Mouse (Mus musculus) liver, postnatal 0 days (tissue): Measurements from ENCODE around the gene Cbx7. TPM values are rescaled to one million over a fixed set of nuclear protein-coding genes. Genes with fewer than 3 reads are reported as not detected.
A peak's percentile ranks its signal among the peaks of the same experiment; 100 is the strongest.

Source experiments
- ATAC-seq: fragments of 200-750 bp; cut with Nextera tagmentation; 2 replicates; pipeline ENCODE4 v1.8.0; 2017; ENCODE audit warnings: mild to moderate bottlenecking, moderate library complexity
- DNase-seq: peaks from one replicate; pipeline ENCODE4 v3.0.0-alpha.2; 2016
- H3K27ac ChIP-seq: fragments of 300-500 bp; sonication (generic); 2 replicates; pipeline ENCODE4 v1.5.1; 2014; ENCODE audit warnings: antibody characterized with exemption, moderate library complexity, mild to moderate bottlenecking, low read depth
- H3K27me3 ChIP-seq: fragments of 300-500 bp; sonication (generic); 2 replicates; pipeline ENCODE4 v1.6.1; 2014; ENCODE audit warnings: low read length, control low read depth, mixed read lengths; ENCODE audit not compliant: insufficient read depth
- H3K36me3 ChIP-seq: fragments of 300-500 bp; sonication (generic); replicated peaks from 2 replicates; pipeline ENCODE4 v1.6.1; 2014; ENCODE audit warnings: mild to moderate bottlenecking, control low read depth, low read length, moderate library complexity, mixed read lengths; ENCODE audit not compliant: insufficient read depth
- H3K4me1 ChIP-seq: fragments of 300-500 bp; sonication (generic); 2 replicates; pipeline ENCODE4 v1.6.1; 2014; ENCODE audit warnings: antibody characterized with exemption, mild to moderate bottlenecking, control low read depth; ENCODE audit not compliant: insufficient read depth
- H3K4me2 ChIP-seq: fragments of 300-500 bp; sonication (generic); 2 replicates; pipeline ENCODE4 v1.6.1; 2014; ENCODE audit warnings: low read depth, mild to moderate bottlenecking, low read length, moderate library complexity, mixed read lengths
- H3K4me3 ChIP-seq: fragments of 300-500 bp; sonication (generic); 2 replicates; pipeline ENCODE4 v1.5.1; 2014; ENCODE audit warnings: low read depth, low read length
- H3K9ac ChIP-seq: fragments of 300-500 bp; sonication (generic); replicated peaks from 2 replicates; pipeline ENCODE4 v1.6.1; 2014; ENCODE audit warnings: mild to moderate bottlenecking, moderate library complexity
- H3K9me3 ChIP-seq: fragments of 300-500 bp; sonication (generic); 2 replicates; pipeline ENCODE4 v1.6.1; 2016; ENCODE audit warnings: mild to moderate bottlenecking, control low read depth, low read length, mixed read lengths
- CTCF ChIP-seq: sonication (generic); IDR thresholded peaks from 2 replicates; pipeline ENCODE4 v1.5.1; 2016; ENCODE audit warnings: antibody characterized with exemption, low read depth
- EP300 ChIP-seq: IDR thresholded peaks from 2 replicates; pipeline ENCODE4 v1.6.1; 2016; ENCODE audit warnings: antibody characterized with exemption, low read depth, mild to moderate bottlenecking
- WGBS: fragments of 180-500 bp; shearing (Covaris S2); extraction: QIAGEN DNeasy Blood & Tissue Kit; methylation state at CpG from one replicate; pipeline ENCODE4 v1.1.7; 2014; ENCODE audit not compliant: insufficient replicate concordance; 5-methylcytosine and 5-hydroxymethylcytosine counted together
- polyA plus RNA-seq: library from polyadenylated mRNA; unstranded; fragments of >200 nt; fragmentation: Nextera tagmentation; extraction: Ambion mirVana; gene quantifications from 2 replicates; pipeline ENCODE4 v1.2.1, GENCODE M21; 2015

Gene Cbx7
- polyA plus RNA-seq, 1 experiment from 2014 or later = 1.2 TPM

GRCm38 (mm10) chr15:80004644-80005340 is 33.9 kb upstream of the Cbx7 start:
- DNase-seq (no peak), ATAC-seq (peak; percentile 25; the same call in 1 of the 2 replicates)
- Histone ChIP-seq H3K4me1 (peaks cover 6% of the 10 kb centered on the region; the same call in 1 of the 2 replicates), H3K4me3 (no peak overlapping the region), H3K27ac (no peak overlapping the region), H3K9ac (no peak overlapping the region), H3K4me2 (no peak overlapping the region), H3K9me3 (no peaks in the 10 kb centered on the region), H3K27me3 (no peaks in the 10 kb centered on the region), H3K36me3 (no peaks in the 10 kb centered on the region)
- TF ChIP-seq CTCF (no peak), EP300 (no peak)
- WGBS = 25% methylated on average over 14 of the region's 14 CpGs

- WGBS = 53% methylated on average over 2 of the region's 2 CpGs
- DNase-seq = no peak
- TF ChIP-seq CTCF (no peak), EP300 (no peak)
These were observed 32.7 kb upstream of the Cbx7 start for GRCm38 (mm10) chr15:80003581-80003980.

GRCm38 (mm10) chr15:80001601-80002000 is 30.7 kb upstream of the Cbx7 start:
- no peak overlapping the region for H3K4me3 ChIP-seq
- 86% methylated on average over 23 of the region's 23 CpGs for WGBS
- no peak overlapping the region for H3K4me2 ChIP-seq
- no peak for ATAC-seq
- H3K27ac ChIP-seq = no peak overlapping the region
- no peaks in the 10 kb centered on the region for H3K27me3 ChIP-seq
- H3K36me3 ChIP-seq = no peaks in the 10 kb centered on the region
- DNase-seq = no peak
- TF ChIP-seq EP300 (no peak), CTCF (no peak)
- no peak overlapping the region for H3K9ac ChIP-seq
- no peaks in the 10 kb centered on the region for H3K9me3 ChIP-seq
- peaks cover 6% of the 10 kb centered on the region; the same call in 1 of the 2 replicates for H3K4me1 ChIP-seq

More at GRCm38 (mm10) chr15:80003581-80003980, 32.7 kb upstream of the Cbx7 start:
- H3K4me1 ChIP-seq = peaks cover 6% of the 10 kb centered on the region; the same call in 1 of the 2 replicates
- no peak overlapping the region for H3K27ac ChIP-seq
- no peak overlapping the region for H3K4me2 ChIP-seq
- H3K9ac ChIP-seq = no peak overlapping the region
- no peak overlapping the region for H3K4me3 ChIP-seq
- ATAC-seq = no peak
- H3K36me3 ChIP-seq = no peaks in the 10 kb centered on the region
- H3K27me3 ChIP-seq = no peaks in the 10 kb centered on the region
- H3K9me3 ChIP-seq = no peaks in the 10 kb centered on the region

GRCm38 (mm10) chr15:80000694-80001093 is 29.8 kb upstream of the Cbx7 start:
- Histone ChIP-seq H3K9me3 (no peaks in the 10 kb centered on the region), H3K4me3 (no peak overlapping the region), H3K36me3 (no peaks in the 10 kb centered on the region), H3K4me2 (no peak overlapping the region), H3K27me3 (no peaks in the 10 kb centered on the region), H3K27ac (no peak overlapping the region), H3K9ac (no peak overlapping the region), H3K4me1 (peaks cover 5% of the 10 kb centered on the region; the same call in 1 of the 2 replicates)
- TF ChIP-seq EP300 (no peak), CTCF (no peak)
- WGBS = 36% methylated on average over 8 of the region's 8 CpGs
- DNase-seq (no peak), ATAC-seq (no peak)

GRCm38 (mm10) chr15:79997988-79998387 is 27.1 kb upstream of the Cbx7 start:
- no peak for ATAC-seq
- Histone ChIP-seq H3K27me3 (no peaks in the 10 kb centered on the region), H3K4me2 (no peak overlapping the region), H3K9ac (no peak overlapping the region), H3K36me3 (no peaks in the 10 kb centered on the region), H3K27ac (no peak overlapping the region), H3K4me1 (no peaks in the 10 kb centered on the region), H3K4me3 (no peak overlapping the region), H3K9me3 (no peaks in the 10 kb centered on the region)
- TF ChIP-seq EP300 (no peak), CTCF (no peak)
- no peak for DNase-seq
- WGBS = 68% methylated on average over 3 of the region's 3 CpGs

- DNase-seq (no peak), ATAC-seq (no peak)
- Histone ChIP-seq H3K4me1 (no peaks in the 10 kb centered on the region), H3K36me3 (no peaks in the 10 kb centered on the region), H3K27me3 (no peaks in the 10 kb centered on the region), H3K9ac (no peak overlapping the region), H3K4me2 (no peak overlapping the region), H3K27ac (no peak overlapping the region), H3K9me3 (no peaks in the 10 kb centered on the region), H3K4me3 (no peak overlapping the region)
- WGBS = 86% methylated on average over 11 of the region's 11 CpGs
- no peak for TF ChIP-seq CTCF
- no peak for TF ChIP-seq EP300
These were observed 25.9 kb upstream of the Cbx7 start for GRCm38 (mm10) chr15:79996781-79997180.
